Mouse (Mus musculus) heart, embryonic 14.5 days (tissue): ENCODE results near the gene Scarb1. TPM values are rescaled to one million over a fixed set of nuclear protein-coding genes. Genes with fewer than 3 reads are reported as not detected.

Experiments used
- ATAC-seq: fragments of 200-750 bp; cut with Nextera tagmentation; 2 replicates; pipeline ENCODE4 v1.8.0; 2017; ENCODE audit warnings: low read depth, moderate TSS enrichment; ENCODE audit not compliant: insufficient number of reproducible peaks, insufficient read depth, low FRiP score
- H3K27ac ChIP-seq, 2 experiments: fragments of 200-500 bp in 1 of 2; fragments of 300-500 bp in 1 of 2; sonication (generic) in 1 of 2; replicated peaks in 1 of 2; 2 replicates each; pipeline ENCODE4 v1.5.1; 2012 to 2014; ENCODE audit warnings: low read depth in 2 of 2, low read length in 2 of 2, control low read depth in 1 of 2, mild to moderate bottlenecking in 1 of 2, mixed read lengths in 1 of 2; ENCODE audit not compliant: control insufficient read depth in 1 of 2, insufficient read depth in 1 of 2
- H3K27me3 ChIP-seq: fragments of 300-500 bp; sonication (generic); 2 replicates; pipeline ENCODE4 v1.6.1; 2014; ENCODE audit warnings: mild to moderate bottlenecking, low read length, control low read depth; ENCODE audit not compliant: control insufficient read depth, insufficient read depth
- H3K36me3 ChIP-seq: fragments of 300-500 bp; sonication (generic); 2 replicates; pipeline ENCODE4 v1.6.1; 2014; ENCODE audit warnings: mild to moderate bottlenecking, control low read depth, low read length, mixed read lengths; ENCODE audit not compliant: control insufficient read depth, insufficient read depth
- H3K4me1 ChIP-seq, 2 experiments: fragments of 200-500 bp in 1 of 2; fragments of 300-500 bp in 1 of 2; sonication (generic) in 1 of 2; 2 replicates each; pipeline ENCODE4 v1.6.1; 2012 to 2014; ENCODE audit warnings: low read length in 2 of 2, control low read depth in 1 of 2, mixed read lengths in 1 of 2; ENCODE audit not compliant: control insufficient read depth in 2 of 2, insufficient read depth in 2 of 2
- H3K4me2 ChIP-seq: fragments of 300-500 bp; sonication (generic); 2 replicates; pipeline ENCODE4 v1.6.1; 2014; ENCODE audit warnings: mild to moderate bottlenecking, low read length
- H3K4me3 ChIP-seq, 2 experiments: fragments of 200-500 bp in 1 of 2; fragments of 300-500 bp in 1 of 2; sonication (generic) in 1 of 2; 2 replicates each; pipeline ENCODE4 v1.5.1; 2012 to 2014; ENCODE audit warnings: low read length in 2 of 2, mild to moderate bottlenecking in 2 of 2, control low read depth in 1 of 2, low read depth in 1 of 2, moderate library complexity in 1 of 2; ENCODE audit not compliant: control insufficient read depth in 1 of 2, insufficient read depth in 1 of 2
- H3K9ac ChIP-seq: fragments of 300-500 bp; sonication (generic); 2 replicates; pipeline ENCODE4 v1.6.1; 2014; ENCODE audit warnings: mild to moderate bottlenecking, low read length
- H3K9me3 ChIP-seq: fragments of 300-500 bp; sonication (generic); 2 replicates; pipeline ENCODE4 v1.6.1; 2016; ENCODE audit warnings: low read length, control low read depth; ENCODE audit not compliant: control insufficient read depth
- WGBS: fragments of 180-500 bp; shearing (Covaris S2); extraction: QIAGEN DNeasy Blood & Tissue Kit; methylation state at CpG from one replicate; pipeline ENCODE4 v1.1.7; 2014; 5-methylcytosine and 5-hydroxymethylcytosine counted together
- polyA plus RNA-seq: library from polyadenylated mRNA; unstranded; fragments of >200 nt; fragmentation: Nextera tagmentation; extraction: Ambion mirVana; gene quantifications from 2 replicates; pipeline ENCODE4 v1.2.1, GENCODE M21; 2014

Scarb1 gene
- polyA plus RNA-seq, 1 experiment from 2014 or later = 61.6 TPM

- Histone ChIP-seq H3K36me3 (no peaks in the 10 kb centered on the region), H3K9me3 (no peaks in the 10 kb centered on the region), H3K4me3 (no peak overlapping the region), H3K4me1 (peaks cover 0 to 8% of the 10 kb centered on the region in 2 experiments; a peak in 3 of 4 replicates), H3K4me2 (no peak overlapping the region), H3K27me3 (no peaks in the 10 kb centered on the region), H3K9ac (no peak overlapping the region), H3K27ac (no peak overlapping the region)
- whole genome bisulfite sequencing = 77% methylated on average over 16 of the region's 16 CpGs
- ATAC-seq = no peak
Measured at GRCm38 (mm10) chr5:125360981-125361510, 20.2 kb upstream of the Scarb1 start.

GRCm38 (mm10) chr5:125360566-125360965 is 19.7 kb upstream of the Scarb1 start:
- Histone ChIP-seq H3K36me3 (no peaks in the 10 kb centered on the region), H3K4me3 (no peak overlapping the region), H3K4me1 (peaks cover 1 to 8% of the 10 kb centered on the region in 2 experiments), H3K27me3 (no peaks in the 10 kb centered on the region), H3K27ac (no peak overlapping the region), H3K9ac (no peak overlapping the region), H3K9me3 (no peaks in the 10 kb centered on the region), H3K4me2 (no peak overlapping the region)
- ATAC-seq = no peak
- 71% methylated on average over 9 of the region's 9 CpGs for WGBS

- WGBS = 52% methylated on average over 5 of the region's 5 CpGs
Measured at GRCm38 (mm10) chr5:125358270-125358608, 17.3 kb upstream of the Scarb1 start.

GRCm38 (mm10) chr5:125357543-125358269 is 16.8 kb upstream of the Scarb1 start:
- no peak for ATAC-seq
- peak overlapping the region; percentile 32 for H3K4me2 ChIP-seq
- WGBS = 67% methylated on average over 12 of the region's 12 CpGs

More at GRCm38 (mm10) chr5:125358270-125358608, 17.3 kb upstream of the Scarb1 start:
- Histone ChIP-seq H3K4me1 (peaks cover 0 to 3% of the 10 kb centered on the region in 2 experiments; a peak in 2 of 4 replicates), H3K36me3 (no peaks in the 10 kb centered on the region), H3K4me2 (peak overlapping the region; percentile 32), H3K9ac (0 out of 2 replicates have a peak overlapping the region, but pooled peaks have one; percentile 8), H3K9me3 (no peaks in the 10 kb centered on the region), H3K4me3 (no peak overlapping the region), H3K27ac (peak overlapping the region; percentile 48 to 53; a peak in 2 of 4 replicates), H3K27me3 (no peaks in the 10 kb centered on the region)
- ATAC-seq = no peak

GRCm38 (mm10) chr5:125355650-125356049 is 14.8 kb upstream of the Scarb1 start:
- 32% methylated on average over 7 of the region's 7 CpGs for WGBS
- Histone ChIP-seq H3K4me2 (no peak overlapping the region), H3K9me3 (no peaks in the 10 kb centered on the region), H3K4me1 (peaks cover 0 to 3% of the 10 kb centered on the region in 2 experiments; a peak in 2 of 4 replicates), H3K36me3 (no peaks in the 10 kb centered on the region), H3K9ac (no peak overlapping the region), H3K27ac (no peak overlapping the region), H3K4me3 (no peak overlapping the region), H3K27me3 (no peaks in the 10 kb centered on the region)
- ATAC-seq = no peak

More at GRCm38 (mm10) chr5:125357543-125358269, 16.8 kb upstream of the Scarb1 start:
- Histone ChIP-seq H3K9me3 (no peaks in the 10 kb centered on the region), H3K36me3 (no peaks in the 10 kb centered on the region), H3K9ac (0 out of 2 replicates have a peak overlapping the region, but pooled peaks have one; percentile 8), H3K27ac (peak overlapping the region; percentile 48 to 53; a peak in 3 of 4 replicates), H3K4me3 (no peak overlapping the region), H3K27me3 (no peaks in the 10 kb centered on the region), H3K4me1 (peaks cover 0 to 3% of the 10 kb centered on the region in 2 experiments; a peak in 2 of 4 replicates)

GRCm38 (mm10) chr5:125354885-125355492 is 14.1 kb upstream of the Scarb1 start:
- 48% methylated on average over 7 of the region's 7 CpGs for WGBS

GRCm38 (mm10) chr5:125352781-125353294 is 11.9 kb upstream of the Scarb1 start:
- no peak overlapping the region for H3K9ac ChIP-seq
- no peak overlapping the region for H3K4me3 ChIP-seq
- no peak for ATAC-seq
- H3K36me3 ChIP-seq = no peaks in the 10 kb centered on the region
- no peaks in the 10 kb centered on the region for H3K27me3 ChIP-seq
- H3K4me2 ChIP-seq = no peak overlapping the region
- 93% methylated on average over 5 of the region's 5 CpGs for WGBS
- H3K9me3 ChIP-seq = no peaks in the 10 kb centered on the region
- no peak overlapping the region for H3K27ac ChIP-seq
- peaks cover 0 to 3% of the 10 kb centered on the region in 2 experiments; a peak in 2 of 4 replicates for H3K4me1 ChIP-seq

More at GRCm38 (mm10) chr5:125354885-125355492, 14.1 kb upstream of the Scarb1 start:
- Histone ChIP-seq H3K36me3 (no peaks in the 10 kb centered on the region), H3K9me3 (no peaks in the 10 kb centered on the region), H3K4me1 (peaks cover 0 to 3% of the 10 kb centered on the region in 2 experiments; a peak in 2 of 4 replicates), H3K4me2 (no peak overlapping the region), H3K27ac (no peak overlapping the region), H3K9ac (no peak overlapping the region), H3K27me3 (no peaks in the 10 kb centered on the region), H3K4me3 (no peak overlapping the region)
- no peak for ATAC-seq
